Comparison of ENCODE assay signal across 8 mouse cellular contexts in the genomic region with DNA sequence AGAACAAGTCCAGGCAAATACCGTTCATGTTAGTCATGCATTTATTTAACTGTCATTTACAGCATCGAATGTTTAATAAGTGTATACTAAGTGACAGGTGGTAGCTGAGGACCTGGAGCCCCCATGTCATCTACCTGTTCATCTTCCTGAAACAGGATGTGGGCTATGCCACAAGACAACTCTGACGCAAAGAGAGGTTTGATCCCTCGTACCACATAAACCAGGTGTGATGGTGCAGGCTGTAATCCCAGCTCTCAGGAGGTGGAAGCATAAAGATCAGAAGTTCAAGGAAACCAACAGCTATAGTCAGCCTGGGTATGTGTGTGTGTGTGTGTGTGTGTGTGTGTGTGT. TPM values are rescaled to one million over a fixed set of nuclear protein-coding genes. Genes with fewer than 3 reads are reported as not detected.
DNase-seq lines count a peak whose midpoint lies in the region; ATAC-seq and TF ChIP-seq lines count a peak whose summit lies in the region.

No protein-coding gene starts in this region.

- peak overlapping the region; percentile 74; the same call in 1 of the 2 replicates for H3K9ac ChIP-seq in heart, embryonic 11.5 days (ENCODE audit: low read depth, low read length)
- H3K9ac ChIP-seq in ES-E14 (ENCODE audit: insufficient read depth, low read depth, low read length, poor library complexity, severe bottlenecking): peak overlapping the region; percentile 59; the same call in 1 of the 2 replicates
- H3K9ac ChIP-seq in hindbrain, embryonic 15.5 days: peak overlapping the region; percentile 56; the same call in 1 of the 2 replicates
- H3K9ac ChIP-seq in midbrain, embryonic 13.5 days (replicated peaks): 0 out of 2 replicates have a peak overlapping the region, but pooled peaks have one; percentile 28

- no peaks in the 10 kb centered on the region for H3K36me3 ChIP-seq in heart, embryonic 11.5 days (ENCODE audit: control insufficient read depth, insufficient read depth, low read length)
- no peaks in the 10 kb centered on the region for H3K36me3 ChIP-seq in ES-E14 (ENCODE audit: control insufficient read depth, insufficient read depth, low read length, poor library complexity, severe bottlenecking)
- H3K36me3 ChIP-seq in hindbrain, embryonic 15.5 days: no peaks in the 10 kb centered on the region
- H3K36me3 ChIP-seq in midbrain, embryonic 13.5 days: no peaks in the 10 kb centered on the region

- H3K4me2 ChIP-seq in heart, embryonic 11.5 days: peak overlapping the region; percentile 74
- peak overlapping the region; percentile 86 for H3K4me2 ChIP-seq in hindbrain, embryonic 15.5 days
- peak overlapping the region; percentile 81 for H3K4me2 ChIP-seq in midbrain, embryonic 13.5 days (replicated peaks)

- WGBS in heart, embryonic 11.5 days (ENCODE audit: insufficient replicate concordance): 46% methylated on average over 4 of the region's 4 CpGs
- WGBS in hindbrain, embryonic 15.5 days: 54% methylated on average over 4 of the region's 4 CpGs
- WGBS in midbrain, embryonic 13.5 days: 55% methylated on average over 4 of the region's 4 CpGs

- peaks cover 13% of the 10 kb centered on the region for H3K4me1 ChIP-seq in heart, embryonic 11.5 days (ENCODE audit: control insufficient read depth, insufficient read depth, low read length)
- peaks cover 0 to 4% of the 10 kb centered on the region in 2 experiments; a peak in 1 of 4 replicates for H3K4me1 ChIP-seq in ES-E14 (ENCODE audit: control insufficient read depth in 2 of 2, insufficient read depth in 2 of 2, low read length in 2 of 2, poor library complexity in 1 of 2)
- peaks cover 7% of the 10 kb centered on the region for H3K4me1 ChIP-seq in hindbrain, embryonic 15.5 days (replicated peaks)
- H3K4me1 ChIP-seq in midbrain, embryonic 13.5 days (replicated peaks): peaks cover 5% of the 10 kb centered on the region; the same call in 1 of the 2 replicates

- no peak; the same call in 1 of the 2 replicates for ATAC-seq in heart, embryonic 11.5 days (replicated peaks; ENCODE audit: insufficient number of reproducible peaks, low FRiP score, low TSS enrichment)
- ATAC-seq in hindbrain, embryonic 15.5 days (ENCODE audit: low FRiP score, low read depth): peak; percentile 21; the same call in 1 of the 2 replicates
- peak; percentile 38; the same call in 1 of the 2 replicates for ATAC-seq in midbrain, embryonic 13.5 days

- in situ Hi-C loops in ES-E14 (cut with MboI; ENCODE audit: low sequenced_read_pairs in 2 of 2, unreplicated experiment in 2 of 2): no loop called here

- intact Hi-C loops in heart, postnatal 36 days (cut with DNase I): no loop called here

- H3K9me3 ChIP-seq in heart, embryonic 11.5 days (replicated peaks; ENCODE audit: control insufficient read depth, low read length): no peaks in the 10 kb centered on the region
- no peaks in the 10 kb centered on the region for H3K9me3 ChIP-seq in ES-E14 (ENCODE audit: control insufficient read depth, insufficient read depth, low read depth, low read length)
- no peaks in the 10 kb centered on the region for H3K9me3 ChIP-seq in hindbrain, embryonic 15.5 days
- no peaks in the 10 kb centered on the region for H3K9me3 ChIP-seq in midbrain, embryonic 13.5 days

- DNase-seq in heart, postnatal 36 days: no peak
- DNase-seq in ES-E14 (ENCODE audit: low read depth, low spot score): no peak
- DNase-seq in layer of hippocampus, postnatal 10 days (ENCODE audit: low spot score in 2 of 2): no peak
- DNase-seq in layer of hippocampus, adult 18-20 months (ENCODE audit: low spot score in 2 of 2): no peak
- DNase-seq in kidney, postnatal 14 days: no peak

- no peaks in the 10 kb centered on the region; the same call in 1 of the 2 replicates for H3K27me3 ChIP-seq in heart, embryonic 11.5 days (ENCODE audit: control insufficient read depth, insufficient read depth, low read length)
- no peaks in the 10 kb centered on the region for H3K27me3 ChIP-seq in hindbrain, embryonic 15.5 days
- H3K27me3 ChIP-seq in midbrain, embryonic 13.5 days: no peaks in the 10 kb centered on the region

- H3K4me3 ChIP-seq in heart, embryonic 11.5 days (ENCODE audit: low read depth, low read length): peak overlapping the region; percentile 44
- peak overlapping the region; percentile 65 to 70 for H3K4me3 ChIP-seq in ES-E14 (ENCODE audit: insufficient read depth in 1 of 2, low read depth in 1 of 2, low read length in 2 of 2, poor library complexity in 1 of 2, severe bottlenecking in 1 of 2)
- peak overlapping the region; percentile 51 for H3K4me3 ChIP-seq in hindbrain, embryonic 15.5 days
- H3K4me3 ChIP-seq in midbrain, embryonic 13.5 days (replicated peaks): peak overlapping the region; percentile 49

- H3K27ac ChIP-seq in heart, embryonic 11.5 days (ENCODE audit: low read depth, low read length): peak overlapping the region; percentile 72
- H3K27ac ChIP-seq in ES-E14 (ENCODE audit: insufficient read depth, low read depth, low read length, poor library complexity, severe bottlenecking): no peak overlapping the region
- peak overlapping the region; percentile 64 for H3K27ac ChIP-seq in hindbrain, embryonic 15.5 days (replicated peaks)
- no peak overlapping the region for H3K27ac ChIP-seq in midbrain, embryonic 13.5 days

TF ChIP-seq in ES-E14, 5 proteins besides CTCF, POLR2A, EP300 and RAD21:
- TF ChIP-seq HCFC1 (IDR thresholded peaks at IDR 0.05; ENCODE audit: borderline replicate concordance, insufficient read depth, low read length) (no peak), MAFK (IDR thresholded peaks at IDR 0.05; ENCODE audit: insufficient read depth, low read depth, low read length) (no peak), CHD2 (IDR thresholded peaks at IDR 0.05; ENCODE audit: low read depth, low read length) (no peak; the same call in 1 of the 2 replicates), ZNF384 (IDR thresholded peaks at IDR 0.05; ENCODE audit: low read depth, low read length) (no peak), ZC3H11A (IDR thresholded peaks at IDR 0.05; ENCODE audit: borderline replicate concordance, low read depth, low read length) (no peak)

RNA-seq across cellular contexts. Expression of gene Eif2ak3, which starts 19.4 kb away (rescaled TPM):
- 5.0 and 5.4 TPM in 2 replicates for polyA plus RNA-seq in heart, embryonic 11.5 days (2014; fragmentation: Nextera tagmentation; extraction: Ambion mirVana)
- total RNA-seq in heart, postnatal 36 days (2021): 1 to 10 TPM; 9.2 to 9.6 TPM
- 33.9 and 53.9 TPM in 2 replicates for total RNA-seq in ES-E14 (2012; rRNA removed)
- polyA plus RNA-seq in hindbrain, embryonic 15.5 days (2015; fragmentation: Nextera tagmentation; extraction: Ambion mirVana): 12.4 and 13.1 TPM in 2 replicates
- polyA plus RNA-seq in midbrain, embryonic 13.5 days (2015; fragmentation: Nextera tagmentation; extraction: Ambion mirVana): 12.3 and 13.4 TPM in 2 replicates
- total RNA-seq in layer of hippocampus, postnatal 10 days (2021): 10 to 100 TPM; 18.3 to 21.6 TPM
- total RNA-seq in layer of hippocampus, adult 18-20 months (2021): 10 to 100 TPM; 21.9 to 22.2 TPM

RNA-seq across cellular contexts. Expression of gene Rpia, which starts 32.9 kb away (rescaled TPM):
- 0.70 and 1.6 TPM in 2 replicates for polyA plus RNA-seq in heart, embryonic 11.5 days (2014; fragmentation: Nextera tagmentation; extraction: Ambion mirVana)
- 10 to 100 TPM; 11.3 to 13.3 TPM for total RNA-seq in heart, postnatal 36 days (2021)
- 8.0 and 11.0 TPM in 2 replicates for total RNA-seq in ES-E14 (2012; rRNA removed)
- 2.8 and 3.1 TPM in 2 replicates for polyA plus RNA-seq in hindbrain, embryonic 15.5 days (2015; fragmentation: Nextera tagmentation; extraction: Ambion mirVana)
- polyA plus RNA-seq in midbrain, embryonic 13.5 days (2015; fragmentation: Nextera tagmentation; extraction: Ambion mirVana): 2.4 and 3.5 TPM in 2 replicates
- total RNA-seq in layer of hippocampus, postnatal 10 days (2021): 10 to 100 TPM; 11.9 to 15.7 TPM
- 10 to 100 TPM; 12.9 to 13.4 TPM for total RNA-seq in layer of hippocampus, adult 18-20 months (2021)

Comparison
In these comparisons a context has a peak if more than half of its experiments do, and no peak if none do; other contexts are left out.
1. H3K27ac ChIP-seq: peak in heart, embryonic 11.5 days (single experiment) and hindbrain, embryonic 15.5 days (single experiment); none in ES-E14 (single experiment) and midbrain, embryonic 13.5 days (single experiment).
2. Peak in every context shown above with its lines, with median percentiles within 50 percentile points of each other: H3K4me2 ChIP-seq, H3K4me3 ChIP-seq and H3K9ac ChIP-seq.